Mouse (Mus musculus): Measurements from ENCODE around the gene Zfp423. TPM values are rescaled to one million over a fixed set of nuclear protein-coding genes. Genes with fewer than 3 reads are reported as not detected.

Zfp423 gene
- polyA plus RNA-seq, 1 experiment: not detected

GRCm38 (mm10) chr8:87679431-87680003 is 279.9 kb downstream of the Zfp423 start:
- H3K27ac ChIP-seq (ENCODE audit: insufficient read depth, low read depth, low read length): no peak overlapping the region
- WGBS: 50% methylated on average over 11 of the region's 11 CpGs

DNA sequence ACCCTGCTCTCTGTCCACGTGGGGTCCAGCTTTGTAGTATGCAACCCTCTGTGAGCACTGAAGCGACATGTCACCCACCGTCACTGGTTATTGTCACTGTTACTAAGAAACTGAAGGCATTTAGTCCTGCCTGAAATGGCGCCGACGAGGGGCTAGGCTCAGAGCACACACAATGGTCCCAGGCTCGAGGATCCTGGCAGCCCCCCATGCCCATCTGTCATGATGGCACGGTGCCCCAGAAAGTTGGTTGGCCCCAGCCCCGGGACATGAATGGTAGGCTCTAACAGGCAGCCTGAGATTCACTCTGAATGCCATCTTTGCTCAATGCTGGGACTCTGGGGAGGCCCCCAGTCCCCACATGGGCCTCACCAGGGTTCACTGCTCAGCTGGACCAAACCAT is 284.0 kb downstream of the Zfp423 start:
- Histone ChIP-seq H3K27ac (ENCODE audit: insufficient read depth, low read depth, low read length) (no peak overlapping the region), H3K4me1 (ENCODE audit: control insufficient read depth, insufficient read depth, low read length) (peaks cover 4% of the 10 kb centered on the region), H3K4me3 (ENCODE audit: insufficient read depth, low read depth, low read length) (no peak overlapping the region)
- 48% methylated on average over 9 of the region's 9 CpGs for WGBS
- no peak for TF ChIP-seq CTCF (IDR thresholded peaks at IDR 0.05; ENCODE audit: insufficient read depth, low read depth, low read length)
- no peak for TF ChIP-seq POLR2A (IDR thresholded peaks at IDR 0.05; ENCODE audit: insufficient read depth, low read depth, low read length)

More at GRCm38 (mm10) chr8:87679431-87680003, 279.9 kb downstream of the Zfp423 start:
- Histone ChIP-seq H3K4me1 (ENCODE audit: control insufficient read depth, insufficient read depth, low read length) (peaks cover 2% of the 10 kb centered on the region; the same call in 1 of the 2 replicates), H3K4me3 (ENCODE audit: insufficient read depth, low read depth, low read length) (no peak overlapping the region)
- TF ChIP-seq CTCF (IDR thresholded peaks at IDR 0.05; ENCODE audit: insufficient read depth, low read depth, low read length) (no peak), POLR2A (IDR thresholded peaks at IDR 0.05; ENCODE audit: insufficient read depth, low read depth, low read length) (no peak)

DNA sequence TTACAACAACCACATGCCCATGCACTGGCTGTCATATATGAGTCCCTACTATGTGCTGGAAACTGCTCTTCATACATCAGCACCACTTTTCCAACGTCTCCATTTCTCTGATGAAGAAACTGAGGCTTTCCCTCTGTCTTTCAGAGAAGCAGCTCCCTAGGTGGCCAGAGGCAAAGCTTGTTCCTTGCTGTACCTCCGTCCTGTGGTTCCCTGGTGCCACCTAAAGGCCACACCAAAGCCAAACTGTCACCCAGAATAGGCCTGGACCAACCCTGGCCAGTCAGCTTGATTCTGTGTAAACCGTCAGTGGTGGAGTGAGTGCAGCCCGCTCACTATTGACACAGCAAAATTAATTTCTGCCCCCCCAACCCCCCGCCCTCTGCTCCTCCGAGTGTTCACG is 285.2 kb downstream of the Zfp423 start:
- TF ChIP-seq CTCF (IDR thresholded peaks at IDR 0.05; ENCODE audit: insufficient read depth, low read depth, low read length): no peak
- no peak for TF ChIP-seq POLR2A (IDR thresholded peaks at IDR 0.05; ENCODE audit: insufficient read depth, low read depth, low read length)
- 76% methylated on average over 7 of the region's 7 CpGs for WGBS
- Histone ChIP-seq H3K27ac (ENCODE audit: insufficient read depth, low read depth, low read length) (no peak overlapping the region), H3K4me1 (ENCODE audit: control insufficient read depth, insufficient read depth, low read length) (peaks cover 4% of the 10 kb centered on the region), H3K4me3 (ENCODE audit: insufficient read depth, low read depth, low read length) (no peak overlapping the region)

DNA sequence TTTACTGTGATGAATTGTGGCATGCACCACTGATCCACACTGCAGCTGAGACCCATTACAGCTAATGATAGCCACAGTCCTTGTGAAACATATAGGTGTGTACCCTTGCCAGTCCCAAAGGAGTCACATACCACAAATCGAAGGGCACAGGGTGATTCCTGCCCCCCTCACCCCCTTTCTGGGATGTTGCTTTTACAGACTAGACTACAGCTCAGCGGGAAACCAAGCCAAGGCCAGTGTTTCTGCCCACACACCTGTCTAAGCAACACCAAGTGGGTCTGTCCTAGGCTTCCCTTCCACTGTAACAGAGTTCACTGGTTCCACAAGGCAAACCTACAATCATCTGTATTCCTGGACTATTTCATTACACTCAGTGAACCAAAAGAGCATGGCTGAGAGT is 287.2 kb downstream of the Zfp423 start:
- H3K4me1 ChIP-seq (ENCODE audit: control insufficient read depth, insufficient read depth, low read length): peaks cover 4% of the 10 kb centered on the region
- 71% methylated on average over 2 of the region's 2 CpGs for WGBS
- TF ChIP-seq POLR2A (IDR thresholded peaks at IDR 0.05; ENCODE audit: insufficient read depth, low read depth, low read length) (no peak), CTCF (IDR thresholded peaks at IDR 0.05; ENCODE audit: insufficient read depth, low read depth, low read length) (no peak)
- H3K27ac ChIP-seq (ENCODE audit: insufficient read depth, low read depth, low read length): no peak overlapping the region
- no peak overlapping the region for H3K4me3 ChIP-seq (ENCODE audit: insufficient read depth, low read depth, low read length)

DNA sequence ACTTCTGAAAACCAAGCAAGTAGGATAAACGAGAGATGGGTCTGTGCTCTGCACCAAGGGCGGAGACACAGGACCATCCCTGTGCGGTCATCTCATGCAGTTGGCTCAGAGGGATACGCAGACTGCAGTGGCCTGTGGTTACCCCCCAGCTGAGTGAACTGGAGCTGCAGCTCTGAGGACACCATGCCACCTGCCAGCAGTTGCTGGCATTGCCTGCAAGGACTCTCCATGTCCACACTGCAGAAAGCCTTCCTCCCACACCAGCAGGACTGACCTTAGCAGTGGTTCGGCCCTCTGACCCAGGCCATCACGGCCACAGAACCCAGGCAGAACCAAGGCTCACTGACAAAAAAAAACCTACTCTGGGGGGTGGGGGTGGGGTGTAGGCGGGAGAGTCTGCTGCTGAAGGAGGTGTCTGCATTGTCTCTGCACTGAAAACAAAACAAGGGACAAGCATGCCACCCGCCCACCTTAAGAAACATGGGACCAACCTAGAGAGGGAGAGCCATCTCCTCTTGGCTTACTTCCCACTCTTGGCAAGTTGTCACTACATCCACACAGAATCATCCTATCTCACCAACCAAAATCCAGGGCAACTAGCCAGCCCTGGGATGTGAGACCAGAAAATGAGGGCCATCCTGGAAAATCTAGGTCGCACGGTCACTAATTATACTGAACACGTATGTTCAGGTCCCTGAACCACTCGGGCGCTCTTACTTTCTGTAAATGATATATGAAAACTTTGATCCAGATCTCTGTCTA is 288.0 kb downstream of the Zfp423 start:
- no peak for TF ChIP-seq POLR2A (IDR thresholded peaks at IDR 0.05; ENCODE audit: insufficient read depth, low read depth, low read length)
- no peak for TF ChIP-seq CTCF (IDR thresholded peaks at IDR 0.05; ENCODE audit: insufficient read depth, low read depth, low read length)
- Histone ChIP-seq H3K4me1 (ENCODE audit: control insufficient read depth, insufficient read depth, low read length) (peaks cover 4% of the 10 kb centered on the region), H3K4me3 (ENCODE audit: insufficient read depth, low read depth, low read length) (no peak overlapping the region), H3K27ac (ENCODE audit: insufficient read depth, low read depth, low read length) (no peak overlapping the region)
- 85% methylated on average over 13 of the region's 13 CpGs for WGBS

- Histone ChIP-seq H3K4me3 (ENCODE audit: insufficient read depth, low read depth, low read length) (no peak overlapping the region), H3K4me1 (ENCODE audit: control insufficient read depth, insufficient read depth, low read length) (peaks cover 4% of the 10 kb centered on the region), H3K27ac (ENCODE audit: insufficient read depth, low read depth, low read length) (no peak overlapping the region)
- 97% methylated on average over 3 of the region's 3 CpGs for WGBS
- TF ChIP-seq CTCF (IDR thresholded peaks at IDR 0.05; ENCODE audit: insufficient read depth, low read depth, low read length): no peak
- no peak for TF ChIP-seq POLR2A (IDR thresholded peaks at IDR 0.05; ENCODE audit: insufficient read depth, low read depth, low read length)
Observed at GRCm38 (mm10) chr8:87670232-87670631, 289.2 kb downstream of the Zfp423 start.

- H3K4me1 ChIP-seq (ENCODE audit: control insufficient read depth, insufficient read depth, low read length): peaks cover 4% of the 10 kb centered on the region
- TF ChIP-seq POLR2A (IDR thresholded peaks at IDR 0.05; ENCODE audit: insufficient read depth, low read depth, low read length): no peak
- TF ChIP-seq CTCF (IDR thresholded peaks at IDR 0.05; ENCODE audit: insufficient read depth, low read depth, low read length): no peak
- no peak overlapping the region for H3K4me3 ChIP-seq (ENCODE audit: insufficient read depth, low read depth, low read length)
- 96% methylated on average over 2 of the region's 2 CpGs for WGBS
- no peak overlapping the region for H3K27ac ChIP-seq (ENCODE audit: insufficient read depth, low read depth, low read length)
Observed at GRCm38 (mm10) chr8:87668736-87669135, 290.7 kb downstream of the Zfp423 start.

GRCm38 (mm10) chr8:87667914-87668643 is 291.3 kb downstream of the Zfp423 start:
- Histone ChIP-seq H3K4me1 (ENCODE audit: control insufficient read depth, insufficient read depth, low read length) (peaks cover 6% of the 10 kb centered on the region), H3K27ac (ENCODE audit: insufficient read depth, low read depth, low read length) (no peak overlapping the region), H3K4me3 (ENCODE audit: insufficient read depth, low read depth, low read length) (no peak overlapping the region)
- 75% methylated on average over 26 of the region's 26 CpGs for WGBS
- no peak for TF ChIP-seq POLR2A (IDR thresholded peaks at IDR 0.05; ENCODE audit: insufficient read depth, low read depth, low read length)
- no peak for TF ChIP-seq CTCF (IDR thresholded peaks at IDR 0.05; ENCODE audit: insufficient read depth, low read depth, low read length)

DNA sequence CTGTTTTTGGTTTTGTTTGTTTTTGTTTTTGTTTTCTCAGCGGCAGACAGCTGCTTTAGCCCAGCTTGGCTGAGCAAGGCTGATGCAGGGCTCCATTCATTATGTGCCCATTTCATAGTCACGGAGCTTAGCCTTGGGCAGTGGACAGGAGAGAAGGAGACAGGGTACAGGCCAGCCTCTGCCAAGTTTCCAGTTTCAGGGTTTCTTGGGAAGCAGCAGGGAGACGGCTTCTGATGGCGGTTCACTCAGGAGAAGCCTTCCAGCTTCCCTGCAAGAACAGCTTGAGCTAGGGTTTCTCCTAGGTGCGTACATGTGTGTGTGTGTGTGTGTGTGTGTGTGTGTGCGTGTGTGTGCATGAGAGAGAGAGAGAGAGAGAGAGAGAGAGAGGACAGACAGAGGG is 292.1 kb downstream of the Zfp423 start:
- peaks cover 13% of the 10 kb centered on the region for H3K4me1 ChIP-seq (ENCODE audit: control insufficient read depth, insufficient read depth, low read length)
- H3K4me3 ChIP-seq (ENCODE audit: insufficient read depth, low read depth, low read length): no peak overlapping the region
- TF ChIP-seq CTCF (IDR thresholded peaks at IDR 0.05; ENCODE audit: insufficient read depth, low read depth, low read length) (no peak), POLR2A (IDR thresholded peaks at IDR 0.05; ENCODE audit: insufficient read depth, low read depth, low read length) (no peak)
- no peak overlapping the region for H3K27ac ChIP-seq (ENCODE audit: insufficient read depth, low read depth, low read length)
- WGBS: 80% methylated on average over 6 of the region's 6 CpGs
